Mouse (Mus musculus) adrenal gland, adult 18-20 months (tissue): Measurements from ENCODE around the gene Cdk14. TPM values are rescaled to one million over a fixed set of nuclear protein-coding genes. Genes with fewer than 3 reads are reported as not detected.
"Not testable (repeated sequence)": the region's sequence is repeated elsewhere in the genome, so short reads cannot be mapped to it uniquely, and the experiment has no call there.

Experiments used
- DNase-seq, 2 experiments: peaks; one replicate each; pipeline ENCODE4 v3.0.0; 2021 to 2022; ENCODE audit warnings: low spot score in 2 of 2
- total RNA-seq, 2 experiments: library from RNA; stranded (reverse); gene quantifications; 1 replicate in 1 of 2; 2 replicates in 1 of 2; pipeline ENCODE4 v1.2.3; 2021

Cdk14 gene
- total RNA-seq, 2 experiments from 2014 or later = 8.7 to 15.9 TPM

GRCm38 (mm10) chr5:4917743-4918142 is 502.4 kb downstream of the Cdk14 start:
- DNase-seq = no peak

GRCm38 (mm10) chr5:4917274-4917673 is 502.8 kb downstream of the Cdk14 start:
- no peak for DNase-seq

- DNase-seq = no peak
These were observed 503.5 kb downstream of the Cdk14 start for GRCm38 (mm10) chr5:4916390-4917273.

- DNase-seq = not testable (repeated sequence)
These were observed 515.2 kb downstream of the Cdk14 start for GRCm38 (mm10) chr5:4904911-4905310.

GRCm38 (mm10) chr5:4898241-4898640 is 521.9 kb downstream of the Cdk14 start:
- DNase-seq = no peak

GRCm38 (mm10) chr5:4894988-4895387 is 525.1 kb downstream of the Cdk14 start:
- no peak for DNase-seq

GRCm38 (mm10) chr5:4893852-4894207 is 526.3 kb downstream of the Cdk14 start:
- no peak for DNase-seq

- DNase-seq = no peak
These were observed 526.8 kb downstream of the Cdk14 start for GRCm38 (mm10) chr5:4893206-4893851.

- no peak for DNase-seq
These were observed 527.4 kb downstream of the Cdk14 start for GRCm38 (mm10) chr5:4892734-4893133.

- no peak for DNase-seq
These were observed 528.0 kb downstream of the Cdk14 start for GRCm38 (mm10) chr5:4891862-4892704.

- no peak for DNase-seq
These were observed 533.0 kb downstream of the Cdk14 start for GRCm38 (mm10) chr5:4887069-4887468.

- no peak for DNase-seq
These were observed 537.3 kb downstream of the Cdk14 start for GRCm38 (mm10) chr5:4882841-4883240.

GRCm38 (mm10) chr5:4880331-4880730 is 539.8 kb downstream of the Cdk14 start:
- DNase-seq = no peak

- DNase-seq = no peak
These were observed 541.2 kb downstream of the Cdk14 start for GRCm38 (mm10) chr5:4878934-4879333.

GRCm38 (mm10) chr5:4877638-4878037 is 542.5 kb downstream of the Cdk14 start:
- no peak for DNase-seq

- no peak for DNase-seq
These were observed 542.9 kb downstream of the Cdk14 start for GRCm38 (mm10) chr5:4877131-4877631.

GRCm38 (mm10) chr5:4876653-4877091 is 543.4 kb downstream of the Cdk14 start:
- DNase-seq = no peak

- DNase-seq = no peak
These were observed 549.9 kb downstream of the Cdk14 start for GRCm38 (mm10) chr5:4870041-4870726.

GRCm38 (mm10) chr5:4868563-4869120 is 551.5 kb downstream of the Cdk14 start:
- no peak for DNase-seq

- no peak for DNase-seq
These were observed 552.1 kb downstream of the Cdk14 start for GRCm38 (mm10) chr5:4867849-4868562.
